Mouse (Mus musculus): ENCODE data around the gene Nckap5.
A peak's percentile ranks its signal among the peaks of the same experiment; 100 is the strongest.
"Not testable (repeated sequence)": the region's sequence is repeated elsewhere in the genome, so short reads cannot be mapped to it uniquely, and the experiment has no call there.

The Nckap5 gene

DNA sequence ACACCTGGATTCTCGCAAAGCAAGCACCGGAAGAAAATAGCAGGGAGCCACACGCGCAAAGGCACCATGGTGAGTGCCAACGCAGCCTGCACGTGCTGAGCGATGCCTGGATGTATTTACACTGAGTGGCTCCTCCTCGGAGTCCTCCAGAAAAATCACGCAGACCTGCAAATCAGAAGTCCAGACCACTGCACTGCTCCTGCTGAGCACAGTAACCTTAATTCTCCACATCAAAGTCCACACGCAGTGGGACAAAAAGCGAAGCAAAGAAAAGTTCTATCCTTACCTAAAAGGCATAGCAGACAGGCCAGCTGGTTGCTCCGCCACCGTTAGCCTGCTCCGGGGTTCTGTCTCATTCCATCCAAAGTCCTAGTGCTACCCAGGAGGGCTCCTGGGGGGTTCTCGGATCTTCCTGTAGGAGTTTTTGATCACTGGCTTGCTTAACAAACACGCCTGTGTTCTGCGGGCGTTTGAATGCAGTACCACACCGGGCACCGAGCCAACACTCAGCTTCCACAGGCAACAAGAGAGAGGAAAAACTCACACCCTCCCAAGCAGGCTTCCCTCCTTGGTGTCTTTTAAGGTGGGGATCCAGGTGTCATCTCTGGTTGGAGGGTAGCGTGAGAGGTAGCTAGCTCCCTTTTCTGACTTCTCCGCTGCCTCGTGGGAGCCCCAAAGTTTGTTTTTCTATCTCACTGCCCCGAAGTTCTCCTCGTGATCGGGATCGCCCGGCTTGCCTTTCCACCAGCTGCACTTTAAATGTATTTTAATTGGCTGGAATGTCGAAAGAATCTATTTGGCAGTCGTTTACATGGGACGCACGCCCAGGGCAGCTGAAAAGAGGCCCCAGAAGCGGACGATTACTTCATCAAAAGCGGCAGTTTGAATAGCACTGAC is at the start of gene Nckap5:
Gene Nckap5, minus strand, starts transcription at position 769 of the 897 bp plus-strand sequence.
- DNase-seq (ENCODE audit: low spot score) = peak; percentile 48

DNA sequence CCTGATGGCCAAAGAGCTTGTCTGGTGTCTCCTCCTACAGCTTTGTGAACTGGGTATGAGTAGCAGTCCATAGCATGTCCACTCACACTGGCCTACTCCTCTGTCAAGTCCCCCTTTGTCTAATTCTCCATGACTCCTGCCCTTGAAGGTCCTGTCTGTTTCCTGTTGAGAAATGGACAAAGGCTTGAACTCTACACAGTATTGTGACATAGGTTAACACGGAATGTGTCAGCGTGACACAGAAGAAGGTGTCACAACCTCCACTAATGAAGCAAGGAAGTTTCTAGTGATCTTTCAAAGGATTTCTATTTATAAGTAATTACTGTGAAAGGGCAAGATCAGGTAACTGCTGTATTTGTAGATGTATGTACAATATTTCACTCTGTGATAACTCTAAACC is 46.9 kb upstream of the Nckap5 start:
- no peak for DNase-seq (ENCODE audit: low spot score)

DNA sequence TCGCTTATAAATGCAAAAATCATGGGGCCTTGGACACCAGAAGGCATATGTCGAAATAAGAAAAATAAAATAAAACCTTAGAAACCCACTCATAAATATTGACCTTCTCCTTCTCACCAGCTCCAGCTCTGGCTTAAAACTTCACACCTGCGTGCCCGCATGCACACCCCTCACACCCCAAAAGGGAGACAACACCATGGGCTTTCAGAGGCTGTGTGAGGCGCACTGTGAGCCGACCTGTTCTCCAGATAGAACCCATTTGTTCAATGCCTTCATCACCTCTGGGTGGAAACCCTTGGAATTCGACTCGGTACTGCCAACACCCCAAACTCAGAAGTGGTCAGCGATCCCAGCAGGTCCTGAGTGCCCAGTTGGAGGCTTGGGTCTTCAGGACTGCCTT is 37.8 kb upstream of the Nckap5 start:
- DNase-seq (ENCODE audit: low spot score) = no peak

DNA sequence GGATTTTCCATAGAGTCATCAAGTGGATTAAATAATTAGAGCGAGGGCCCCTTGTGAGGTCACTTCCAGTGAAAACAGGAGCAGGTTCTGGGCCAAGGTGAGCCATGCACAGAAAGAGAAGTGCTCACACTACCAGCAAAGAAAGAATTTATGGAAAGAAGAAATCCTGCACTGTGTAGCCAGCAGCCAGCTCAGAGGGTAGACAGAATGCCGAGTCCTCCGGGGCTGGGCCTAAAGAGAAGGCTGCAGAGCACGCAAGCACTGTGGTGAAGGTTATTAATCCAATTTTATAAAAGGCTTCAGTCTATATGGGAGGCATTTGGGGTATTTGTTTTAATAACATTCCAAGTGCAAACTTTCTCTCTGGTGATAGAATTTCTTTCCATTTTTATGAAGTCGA is 37.3 kb upstream of the Nckap5 start:
- no peak for DNase-seq (ENCODE audit: low spot score)

DNA sequence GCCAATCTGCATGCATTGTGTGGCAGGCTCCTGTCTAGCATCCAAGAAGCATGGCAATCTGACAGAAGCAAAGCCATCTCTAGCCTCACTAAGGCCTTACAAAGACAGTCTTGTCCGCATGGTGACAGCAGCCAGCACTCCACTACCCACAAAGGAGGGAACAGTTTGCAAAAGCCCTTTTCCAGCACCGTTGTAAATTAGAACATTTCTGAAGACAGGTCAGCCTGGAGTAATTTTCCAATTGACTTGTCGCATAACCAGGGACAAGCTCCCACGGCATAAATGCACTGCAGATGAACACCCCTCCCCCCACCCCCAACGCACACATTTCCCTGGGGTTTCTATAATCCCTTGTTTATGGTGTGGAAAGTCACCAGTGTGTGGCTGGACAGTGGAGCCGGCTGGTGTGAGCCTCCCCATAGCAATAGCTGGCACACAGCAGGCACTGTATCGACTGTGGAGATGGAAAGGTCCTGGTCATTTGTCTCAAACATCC is 35.0 kb upstream of the Nckap5 start:
- peak; percentile 7 for DNase-seq (ENCODE audit: low spot score)

DNA sequence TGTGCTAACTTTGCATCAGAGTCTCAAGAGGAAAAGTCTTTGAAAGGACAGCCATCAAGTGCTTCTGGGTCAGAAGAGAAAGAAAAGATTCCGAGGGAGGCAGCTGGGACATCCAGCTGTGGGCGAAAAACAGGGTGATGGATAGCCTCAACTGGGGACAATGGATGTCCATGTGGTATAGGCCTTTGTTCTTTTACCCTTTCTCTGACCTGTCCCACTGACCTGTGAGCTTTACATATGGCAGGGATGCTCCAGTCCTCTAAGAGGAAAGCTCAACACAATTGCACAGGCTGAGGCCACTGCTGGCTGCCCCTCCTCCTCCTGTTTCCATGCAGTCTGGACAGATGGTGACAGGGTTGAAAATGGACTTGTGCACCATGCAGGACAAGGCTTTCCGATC is 31.2 kb upstream of the Nckap5 start:
- DNase-seq (ENCODE audit: low spot score) = no peak

- DNase-seq (ENCODE audit: low spot score) = no peak
These were observed 29.9 kb upstream of the Nckap5 start for GRCm38 (mm10) chr1:126860537-126860936.

GRCm38 (mm10) chr1:126849481-126849880 is 18.9 kb upstream of the Nckap5 start:
- DNase-seq (ENCODE audit: low spot score) = no peak

DNA sequence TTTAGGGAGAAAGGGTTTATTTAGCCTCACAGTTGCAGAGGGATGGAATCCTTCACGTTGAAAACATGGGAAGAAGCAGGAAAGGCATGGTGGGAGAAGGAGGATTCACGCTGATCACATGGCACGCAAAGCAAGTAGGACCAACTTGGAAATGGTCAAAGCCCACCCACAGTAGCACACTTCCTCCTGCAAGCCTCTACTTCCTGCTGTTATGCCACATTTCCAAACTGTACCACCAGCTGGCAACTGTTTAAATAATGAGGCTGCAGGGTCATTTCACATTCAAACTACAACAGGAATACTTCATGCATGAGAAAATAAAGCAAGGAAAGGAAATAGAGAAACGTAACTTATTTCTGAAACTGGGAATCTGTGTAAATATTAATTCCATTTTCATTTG is 15.7 kb upstream of the Nckap5 start:
- no peak for DNase-seq (ENCODE audit: low spot score)

DNA sequence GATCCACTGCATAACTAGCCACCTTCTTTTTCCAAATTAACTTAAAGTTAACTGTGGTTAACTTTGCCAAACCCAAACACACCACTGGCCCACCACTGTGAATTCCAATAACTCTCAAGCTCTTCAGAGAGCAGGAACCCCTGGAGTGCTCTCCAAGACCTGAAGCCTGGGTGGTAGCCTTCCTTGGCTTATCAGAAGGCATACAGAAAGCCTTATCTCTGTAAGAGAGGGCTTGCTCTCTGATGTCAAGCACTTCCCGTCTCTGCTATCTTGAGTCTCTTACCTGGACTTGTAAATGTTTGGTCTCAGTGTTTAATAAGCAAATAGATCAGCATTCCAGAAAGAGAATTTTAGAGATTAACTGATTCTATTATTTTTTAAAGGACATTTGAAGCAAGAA is 2.3 kb upstream of the Nckap5 start:
- DNase-seq (ENCODE audit: low spot score) = no peak

- no peak for DNase-seq (ENCODE audit: low spot score)
These were observed 1.6 kb downstream of the Nckap5 start for GRCm38 (mm10) chr1:126829031-126829430.

GRCm38 (mm10) chr1:126824841-126825240 is 5.8 kb downstream of the Nckap5 start:
- no peak for DNase-seq (ENCODE audit: low spot score)

GRCm38 (mm10) chr1:126822246-126822645 is 8.4 kb downstream of the Nckap5 start:
- no peak for DNase-seq (ENCODE audit: low spot score)

DNA sequence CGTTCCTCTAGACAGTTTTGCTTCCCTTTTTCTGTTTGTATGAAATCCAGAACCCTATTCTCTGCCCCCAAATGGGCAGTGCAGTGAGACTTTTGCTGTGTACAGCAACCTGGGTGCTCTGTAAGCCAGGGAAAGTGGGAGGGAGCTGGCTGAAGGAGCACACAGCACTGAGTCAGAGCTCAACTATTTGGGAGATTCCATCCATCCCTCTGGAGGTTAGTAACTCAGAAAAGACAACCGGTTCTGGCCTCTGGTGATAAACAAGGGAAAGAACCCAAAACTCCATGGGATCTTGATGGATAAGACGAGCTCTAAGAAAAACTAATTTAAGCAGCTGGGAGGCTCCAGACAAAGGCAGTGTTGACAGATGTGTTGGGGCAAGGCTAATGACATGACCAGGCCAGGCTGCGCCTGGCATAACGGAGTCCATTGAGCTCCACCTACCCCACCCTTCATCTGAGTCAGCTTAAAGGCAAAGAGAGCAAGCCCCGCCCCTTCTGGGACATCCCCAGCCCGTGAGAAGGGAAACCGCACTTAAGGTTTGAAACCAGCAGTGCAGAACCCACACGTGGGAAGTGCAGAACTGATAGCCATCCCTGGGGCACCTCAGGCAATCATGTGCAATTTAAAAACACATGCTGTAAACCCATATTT is 13.1 kb downstream of the Nckap5 start:
- DNase-seq (ENCODE audit: low spot score) = no peak

- no peak for DNase-seq (ENCODE audit: low spot score)
These were observed 23.5 kb downstream of the Nckap5 start for GRCm38 (mm10) chr1:126806994-126807611.

- no peak for DNase-seq (ENCODE audit: low spot score)
These were observed 24.1 kb downstream of the Nckap5 start for GRCm38 (mm10) chr1:126806548-126806947.

DNA sequence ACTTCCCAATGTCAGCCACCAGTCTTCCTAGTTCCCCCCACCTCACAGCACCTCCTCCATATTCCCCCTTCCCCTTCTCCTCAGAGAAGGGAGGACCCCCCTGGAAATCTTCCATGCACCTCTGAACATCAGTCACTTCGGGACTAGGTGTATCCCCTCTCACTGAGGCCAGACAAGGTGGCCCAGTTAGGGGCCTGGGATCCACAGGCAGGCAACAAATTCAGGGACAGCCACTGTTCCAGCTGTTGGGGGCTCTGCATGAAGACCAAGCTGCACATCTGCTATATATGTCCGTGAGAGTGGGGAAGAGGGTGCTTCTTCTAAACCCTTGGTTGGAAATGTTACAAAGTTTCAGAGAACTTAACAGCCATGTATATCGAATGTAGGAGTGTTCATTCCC is 28.2 kb downstream of the Nckap5 start:
- DNase-seq (ENCODE audit: low spot score) = no peak

DNA sequence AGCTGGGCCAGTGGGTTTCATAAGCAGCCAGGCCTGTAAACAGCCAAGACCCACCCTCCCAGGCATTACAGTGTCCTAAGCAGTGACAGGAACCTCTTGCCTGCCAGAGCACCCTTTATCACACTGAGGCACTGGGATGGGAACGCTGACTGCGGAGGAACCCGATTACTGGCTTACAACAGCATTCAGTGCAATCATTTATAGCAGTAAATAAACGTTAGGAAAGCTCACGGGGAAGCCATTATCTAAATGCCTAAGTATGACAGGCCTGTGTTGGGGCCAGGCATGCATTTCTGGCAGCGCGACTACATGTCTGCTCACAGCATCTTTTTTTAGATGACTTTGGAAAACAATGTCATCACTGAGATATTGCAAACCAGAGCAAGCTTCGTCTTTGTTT is 28.9 kb downstream of the Nckap5 start:
- DNase-seq (ENCODE audit: low spot score) = no peak

DNA sequence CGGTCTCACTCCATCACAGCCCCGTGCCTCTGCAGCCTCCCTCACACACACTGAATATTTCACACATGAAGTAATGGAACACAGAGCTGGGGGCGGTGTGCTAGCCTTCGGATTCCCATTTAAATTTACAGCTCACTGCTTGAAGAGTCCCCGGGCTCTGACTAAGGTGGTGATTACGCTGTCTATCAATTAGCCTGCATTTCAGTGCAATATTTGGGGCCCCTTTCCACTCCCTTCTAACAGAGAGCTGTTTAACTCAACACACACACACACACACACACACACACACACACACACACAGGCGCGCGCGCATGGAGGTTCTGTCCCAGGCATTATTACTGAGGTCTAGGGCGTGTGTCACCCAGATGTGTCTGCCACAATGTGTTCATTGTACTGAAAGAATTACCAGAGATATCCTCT is 31.2 kb downstream of the Nckap5 start:
- DNase-seq (ENCODE audit: low spot score) = no peak

GRCm38 (mm10) chr1:126780354-126780941 is 50.2 kb downstream of the Nckap5 start:
- DNase-seq (ENCODE audit: low spot score) = not testable (repeated sequence)

DNA sequence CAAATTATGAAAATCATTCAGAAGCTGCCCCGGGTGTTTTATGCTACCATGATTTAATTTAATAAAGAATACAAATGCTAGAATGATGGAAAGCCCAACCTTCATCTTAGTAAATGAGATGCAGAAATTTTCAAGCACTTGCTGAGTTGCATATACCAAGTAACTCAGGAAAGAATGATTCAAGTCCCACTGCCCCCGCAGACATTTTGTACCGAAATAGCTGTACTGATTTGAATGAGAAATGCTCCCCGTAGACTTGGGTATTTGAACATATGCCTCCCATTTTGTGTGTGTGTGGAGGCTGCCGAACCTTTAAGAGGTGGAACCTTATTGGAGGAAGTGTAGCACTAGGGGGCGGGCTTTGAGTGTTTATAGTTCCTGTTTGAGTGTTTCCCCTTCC is 56.7 kb downstream of the Nckap5 start:
- DNase-seq (ENCODE audit: low spot score) = not testable (repeated sequence)

- DNase-seq (ENCODE audit: low spot score) = no peak
These were observed 63.6 kb downstream of the Nckap5 start for GRCm38 (mm10) chr1:126766971-126767370.

All from layer of hippocampus, adult 9-10 months (tissue).